In the genomic region with DNA sequence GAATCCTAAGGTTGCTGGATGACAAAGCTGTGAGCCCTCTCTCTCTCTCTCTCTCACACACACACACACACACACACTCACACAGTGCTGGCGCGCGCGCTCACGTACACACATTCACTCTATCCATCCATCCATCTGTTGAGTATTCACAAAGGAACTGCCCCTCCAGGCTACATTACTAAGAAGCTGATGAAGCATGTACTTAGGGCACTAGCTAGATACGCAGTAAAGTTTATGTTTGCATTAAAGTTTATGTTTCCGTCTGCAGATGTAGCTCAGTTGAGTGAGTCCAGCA, we compare ENCODE assay signal across 8 mouse cellular contexts. TPM values are rescaled to one million over a fixed set of nuclear protein-coding genes. Genes with fewer than 3 reads are reported as not detected.
DNase-seq lines count a peak whose midpoint lies in the region; ATAC-seq and TF ChIP-seq lines count a peak whose summit lies in the region.

No protein-coding gene starts in this region.

- H3K9me3 ChIP-seq in hindbrain, postnatal 0 days (ENCODE audit: low read length), result no peaks in the 10 kb centered on the region
- H3K9me3 ChIP-seq in midbrain, postnatal 0 days (ENCODE audit: low read length), result no peaks in the 10 kb centered on the region

- H3K4me3 ChIP-seq in layer of hippocampus, adult 2 months, result peak overlapping the region; percentile 97
- H3K4me3 ChIP-seq in cortical plate, adult 2 months (ENCODE audit: insufficient read depth, low read length), result peak overlapping the region; percentile 87; the same call in 1 of the 2 replicates
- peak overlapping the region; percentile 77 for H3K4me3 ChIP-seq in hindbrain, postnatal 0 days (ENCODE audit: low read length)
- H3K4me3 ChIP-seq in midbrain, postnatal 0 days (ENCODE audit: low read depth, low read length), result peak overlapping the region; percentile 78

- no peak overlapping the region; the same call in 1 of the 2 replicates for H3K9ac ChIP-seq in hindbrain, postnatal 0 days (replicated peaks; ENCODE audit: low read length)
- H3K9ac ChIP-seq in midbrain, postnatal 0 days (replicated peaks; ENCODE audit: low read length, poor library complexity, severe bottlenecking), result no peak overlapping the region

- no peaks in the 10 kb centered on the region for H3K27me3 ChIP-seq in hindbrain, postnatal 0 days (ENCODE audit: insufficient read depth, low read length)
- no peaks in the 10 kb centered on the region for H3K27me3 ChIP-seq in midbrain, postnatal 0 days (ENCODE audit: insufficient read depth, low read length)

- H3K36me3 ChIP-seq in hindbrain, postnatal 0 days (ENCODE audit: insufficient read depth, low read length), result no peaks in the 10 kb centered on the region
- H3K36me3 ChIP-seq in midbrain, postnatal 0 days (ENCODE audit: insufficient read depth, low read length), result no peaks in the 10 kb centered on the region

- 43% methylated on average over 7 of the region's 7 CpGs for WGBS in hindbrain, postnatal 0 days
- 31% methylated on average over 7 of the region's 7 CpGs for WGBS in midbrain, postnatal 0 days

- H3K4me2 ChIP-seq in hindbrain, postnatal 0 days (ENCODE audit: low read depth, low read length), result peak overlapping the region; percentile 100
- peak overlapping the region; percentile 98 for H3K4me2 ChIP-seq in midbrain, postnatal 0 days (ENCODE audit: low read depth, low read length, poor library complexity, severe bottlenecking)

- ATAC-seq in hindbrain, postnatal 0 days, result no peak
- ATAC-seq in midbrain, postnatal 0 days (ENCODE audit: low FRiP score), result no peak

- TF ChIP-seq CTCF in layer of hippocampus, adult 2 months (conservative IDR thresholded peaks at IDR 0.05), result no peak
- no peak for TF ChIP-seq CTCF in cortical plate, adult 2 months (IDR thresholded peaks at IDR 0.05; ENCODE audit: extremely low read depth, insufficient read depth, low read length)
- no peak for TF ChIP-seq CTCF in hindbrain, postnatal 0 days (IDR thresholded peaks at IDR 0.05; ENCODE audit: low read depth)
- no peak for TF ChIP-seq CTCF in midbrain, postnatal 0 days (IDR thresholded peaks at IDR 0.05)

- TF ChIP-seq POLR2A in cortical plate, adult 2 months (IDR thresholded peaks at IDR 0.05; ENCODE audit: extremely low read depth, insufficient read depth, low read length), result no peak

- DNase-seq in layer of hippocampus, adult 2 months (ENCODE audit: low spot score in 2 of 2), result no peak
- no peak for DNase-seq in layer of hippocampus, adult 9-11 months
- DNase-seq in hindbrain, postnatal 0 days (ENCODE audit: low spot score), result no peak
- no peak for DNase-seq in midbrain, postnatal 0 days (ENCODE audit: low spot score)
- no peak for DNase-seq in right cerebral cortex, postnatal 10 days (ENCODE audit: low spot score in 2 of 2)
- no peak for DNase-seq in adrenal gland, postnatal 4 days (ENCODE audit: low spot score in 2 of 2)
- no peak for DNase-seq in lung, postnatal 10 days

- no peaks in the 10 kb centered on the region for H3K4me1 ChIP-seq in cortical plate, adult 2 months (ENCODE audit: control insufficient read depth, insufficient read depth, low read length)
- peaks cover 9% of the 10 kb centered on the region; the same call in 1 of the 2 replicates for H3K4me1 ChIP-seq in hindbrain, postnatal 0 days (ENCODE audit: insufficient read depth, low read length)
- peaks cover 6% of the 10 kb centered on the region; the same call in 1 of the 2 replicates for H3K4me1 ChIP-seq in midbrain, postnatal 0 days (ENCODE audit: insufficient read depth, low read length)

- H3K27ac ChIP-seq in layer of hippocampus, adult 2 months, result no peak overlapping the region
- H3K27ac ChIP-seq in cortical plate, adult 2 months (ENCODE audit: insufficient read depth, low read length), result no peak overlapping the region
- no peak overlapping the region for H3K27ac ChIP-seq in hindbrain, postnatal 0 days
- no peak overlapping the region for H3K27ac ChIP-seq in midbrain, postnatal 0 days (ENCODE audit: low read depth, low read length)

RNA-seq across cellular contexts. Expression of a gene that starts 0.7 kb away (rescaled TPM):
- total RNA-seq in layer of hippocampus, adult 2 months (2021), result 10 to 100 TPM; 21.6 to 26.4 TPM
- 16.7 and 18.4 TPM in 2 replicates for polyA plus RNA-seq in cortical plate, adult 2 months (2012; rRNA removed)
- 15.3 and 20.9 TPM in 2 replicates for total RNA-seq in hindbrain, postnatal 0 days (2014; rRNA removed)
- 18.4 and 19.7 TPM in 2 replicates for polyA plus RNA-seq in hindbrain, postnatal 0 days (2015; fragmentation: Nextera tagmentation; extraction: Ambion mirVana)
- total RNA-seq in midbrain, postnatal 0 days (2014; rRNA removed), result 8.3 and 18.6 TPM in 2 replicates
- 11.5 and 11.8 TPM in 2 replicates for polyA plus RNA-seq in midbrain, postnatal 0 days (2015; fragmentation: Nextera tagmentation; extraction: Ambion mirVana)
- total RNA-seq in adrenal gland, postnatal 4 days (2021), result 10 to 100 TPM; 20.4 to 27.5 TPM

RNA-seq across cellular contexts. Expression of a gene that starts 7.9 kb away (rescaled TPM):
- total RNA-seq in layer of hippocampus, adult 2 months (2021), result 1 to 10 TPM in 1 of 2 experiments, under 1 TPM in 1; 0.76 to 1.8 TPM
- polyA plus RNA-seq in cortical plate, adult 2 months (2012; rRNA removed), result 1.8 and 2.5 TPM in 2 replicates
- total RNA-seq in hindbrain, postnatal 0 days (2014; rRNA removed), result 4.2 and 6.8 TPM in 2 replicates
- 8.2 and 9.5 TPM in 2 replicates for polyA plus RNA-seq in hindbrain, postnatal 0 days (2015; fragmentation: Nextera tagmentation; extraction: Ambion mirVana)
- total RNA-seq in midbrain, postnatal 0 days (2014; rRNA removed), result 4.3 and 4.5 TPM in 2 replicates
- polyA plus RNA-seq in midbrain, postnatal 0 days (2015; fragmentation: Nextera tagmentation; extraction: Ambion mirVana), result 5.3 and 5.9 TPM in 2 replicates
- total RNA-seq in adrenal gland, postnatal 4 days (2021), result 10 to 100 TPM in 1 of 2 experiments, 1 to 10 TPM in 1; 8.4 to 13.1 TPM

RNA-seq across cellular contexts. Expression of a gene that starts 11.6 kb away (rescaled TPM):
- 10 to 100 TPM; 24.5 to 25.2 TPM for total RNA-seq in layer of hippocampus, adult 2 months (2021)
- polyA plus RNA-seq in cortical plate, adult 2 months (2012; rRNA removed), result 30.5 and 30.6 TPM in 2 replicates
- 72.4 and 78.5 TPM in 2 replicates for total RNA-seq in hindbrain, postnatal 0 days (2014; rRNA removed)
- polyA plus RNA-seq in hindbrain, postnatal 0 days (2015; fragmentation: Nextera tagmentation; extraction: Ambion mirVana), result 41.3 and 43.9 TPM in 2 replicates
- 60.2 and 60.3 TPM in 2 replicates for total RNA-seq in midbrain, postnatal 0 days (2014; rRNA removed)
- 48.9 and 51.8 TPM in 2 replicates for polyA plus RNA-seq in midbrain, postnatal 0 days (2015; fragmentation: Nextera tagmentation; extraction: Ambion mirVana)
- 10 to 100 TPM in 1 of 2 experiments, 1 to 10 TPM in 1; 9.3 to 12.9 TPM for total RNA-seq in adrenal gland, postnatal 4 days (2021)

RNA-seq across cellular contexts. Expression of a gene that starts 14.2 kb away (rescaled TPM):
- total RNA-seq in layer of hippocampus, adult 2 months (2021), result 1 to 10 TPM; 2.0 to 2.7 TPM
- polyA plus RNA-seq in cortical plate, adult 2 months (2012; rRNA removed), result 5.6 and 6.3 TPM in 2 replicates
- 7.2 and 8.8 TPM in 2 replicates for total RNA-seq in hindbrain, postnatal 0 days (2014; rRNA removed)
- 2.8 and 3.5 TPM in 2 replicates for polyA plus RNA-seq in hindbrain, postnatal 0 days (2015; fragmentation: Nextera tagmentation; extraction: Ambion mirVana)
- 9.0 and 9.6 TPM in 2 replicates for total RNA-seq in midbrain, postnatal 0 days (2014; rRNA removed)
- 4.3 and 4.4 TPM in 2 replicates for polyA plus RNA-seq in midbrain, postnatal 0 days (2015; fragmentation: Nextera tagmentation; extraction: Ambion mirVana)
- 1 to 10 TPM in 1 of 2 experiments, under 1 TPM in 1; 0.73 to 1.1 TPM for total RNA-seq in adrenal gland, postnatal 4 days (2021)

RNA-seq across cellular contexts. Expression of a gene that starts 21.8 kb away (rescaled TPM):
- total RNA-seq in layer of hippocampus, adult 2 months (2021), result 100 to 1,000 TPM in 1 of 2 experiments, 10 to 100 TPM in 1; 91.3 to 105 TPM
- polyA plus RNA-seq in cortical plate, adult 2 months (2012; rRNA removed), result 108 and 114 TPM in 2 replicates
- 93.7 and 98.4 TPM in 2 replicates for total RNA-seq in hindbrain, postnatal 0 days (2014; rRNA removed)
- 102 and 106 TPM in 2 replicates for polyA plus RNA-seq in hindbrain, postnatal 0 days (2015; fragmentation: Nextera tagmentation; extraction: Ambion mirVana)
- total RNA-seq in midbrain, postnatal 0 days (2014; rRNA removed), result 87.0 and 88.2 TPM in 2 replicates
- polyA plus RNA-seq in midbrain, postnatal 0 days (2015; fragmentation: Nextera tagmentation; extraction: Ambion mirVana), result 100 and 108 TPM in 2 replicates
- 100 to 1,000 TPM; 112 to 118 TPM for total RNA-seq in adrenal gland, postnatal 4 days (2021)
